Mouse (Mus musculus) G1E (cell line): ENCODE measurements around the gene Zp3.

Experiments used
- CTCF ChIP-seq: IDR thresholded peaks from 2 replicates; pipeline ENCODE4 v1.5.1; 2012; ENCODE audit warnings: low read depth, low read length, inconsistent platforms, mixed read lengths
- TAL1 ChIP-seq: conservative IDR thresholded peaks from 2 replicates; pipeline ENCODE4 v1.6.1; 2012; ENCODE audit warnings: low read depth, low read length, inconsistent platforms, mixed read lengths

DNA sequence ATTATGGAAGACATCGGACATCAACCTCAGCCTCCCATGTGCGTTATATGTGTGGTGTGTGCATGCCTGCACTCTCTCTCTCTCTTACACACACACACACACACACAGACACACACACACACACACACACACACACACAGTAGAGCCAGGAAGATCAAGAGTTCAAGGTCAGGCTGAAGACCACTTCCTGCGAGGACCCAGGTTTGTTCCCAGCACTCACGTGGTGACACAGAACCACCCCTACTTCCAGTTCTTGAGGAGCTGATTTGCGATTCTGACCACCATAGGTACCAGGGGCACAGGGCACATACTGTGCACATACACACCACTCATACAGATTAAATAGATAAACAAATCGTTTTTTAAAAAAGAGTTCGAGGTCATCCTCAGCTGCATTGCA, 8.0 kb upstream of the Zp3 start:
- TF ChIP-seq CTCF (no peak), TAL1 (no peak)
